Mouse (Mus musculus): ENCODE measurements around the gene Kdsr.

Gene Kdsr

DNA sequence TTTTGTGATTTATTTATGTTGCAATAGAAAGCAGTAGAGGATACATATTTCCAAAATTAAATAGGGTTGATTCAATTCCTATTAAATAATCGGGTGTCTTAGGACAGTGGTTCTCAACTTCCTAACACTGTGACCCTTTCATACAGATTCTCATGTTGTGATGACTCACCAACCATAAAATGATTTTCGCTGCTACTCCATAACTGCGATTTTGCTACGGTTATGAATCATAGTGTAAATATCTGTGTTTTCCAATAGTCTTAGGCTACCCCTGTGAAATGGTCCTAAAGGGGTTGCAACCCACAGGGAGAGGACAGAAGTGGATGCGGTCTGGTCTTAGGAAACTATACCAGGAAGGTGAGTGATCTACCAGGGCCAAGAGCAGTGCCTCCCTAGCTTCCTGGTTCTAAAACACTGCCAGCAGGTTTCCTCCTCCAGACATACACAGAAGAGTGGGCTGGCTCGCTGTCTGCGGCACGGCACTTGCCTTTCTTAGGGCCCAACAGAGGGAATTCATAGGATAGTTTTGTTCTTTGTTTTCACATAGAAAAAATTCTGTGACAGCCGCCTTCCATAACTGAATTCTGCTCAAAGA is 58.9 kb downstream of the Kdsr start:
- peak; percentile 79 for DNase-seq (ENCODE audit: extremely low read depth, insufficient read length, low spot score)

DNA sequence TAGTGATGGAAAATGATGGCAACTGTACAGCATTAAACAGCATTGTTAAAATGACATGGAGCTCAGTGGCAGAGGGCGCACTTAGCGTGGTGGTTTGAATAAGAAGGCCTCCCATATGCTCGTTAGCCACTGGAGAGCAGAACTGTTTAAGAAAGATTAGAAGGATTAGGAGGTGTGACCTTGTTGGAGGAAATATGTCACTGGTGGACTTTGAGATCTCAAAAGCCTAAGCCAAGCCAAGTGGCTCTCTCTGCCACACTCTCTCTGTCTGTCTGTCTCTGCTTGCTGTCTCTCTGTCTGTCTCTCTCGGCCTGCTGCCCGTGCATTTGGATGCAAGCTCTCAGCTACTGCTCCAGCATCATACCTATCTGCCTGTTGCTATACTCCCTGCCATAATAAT is 63.1 kb downstream of the Kdsr start:
- no peak for DNase-seq (ENCODE audit: extremely low read depth, insufficient read length, low spot score)

DNA sequence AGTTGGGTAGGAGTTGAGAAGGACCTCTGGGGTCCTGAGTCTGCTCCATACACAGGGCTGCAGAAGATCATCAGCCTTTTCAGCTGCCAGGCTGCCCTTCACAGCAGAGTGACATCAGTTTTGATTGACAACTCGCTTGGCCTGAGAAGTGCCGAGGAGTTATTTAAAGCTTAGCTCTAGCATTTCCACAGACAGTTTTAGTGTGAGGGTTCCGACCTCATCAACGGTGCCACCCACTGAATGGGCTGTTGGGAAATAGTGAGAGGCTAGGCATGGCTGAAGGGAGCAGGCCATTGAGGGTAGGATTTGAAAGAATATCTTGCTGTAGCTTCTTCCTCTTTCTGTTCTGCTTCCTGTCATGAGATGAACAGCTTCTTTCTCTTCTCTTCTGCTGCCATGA is 63.9 kb downstream of the Kdsr start:
- no peak for DNase-seq (ENCODE audit: extremely low read depth, insufficient read length, low spot score)

DNA sequence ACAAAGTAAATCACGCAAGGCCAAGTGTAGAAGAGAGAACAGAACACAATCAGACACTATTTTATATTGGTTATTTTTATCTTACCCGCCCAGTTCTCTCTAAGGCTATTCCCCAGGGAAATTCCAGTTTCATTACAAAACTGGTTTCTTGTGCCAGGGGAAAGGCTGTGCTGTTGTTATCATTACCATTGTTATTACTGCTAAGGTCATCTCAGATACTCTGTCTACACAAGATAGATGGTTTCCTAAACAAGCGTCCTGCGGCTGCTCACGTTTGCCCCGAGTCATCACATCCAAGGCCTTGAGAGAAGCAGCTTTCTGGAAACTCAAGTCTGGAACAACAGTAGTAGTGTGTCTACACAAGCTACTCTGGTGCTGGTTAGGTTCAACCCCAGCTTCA is 65.2 kb downstream of the Kdsr start:
- no peak for DNase-seq (ENCODE audit: extremely low read depth, insufficient read length, low spot score)

DNA sequence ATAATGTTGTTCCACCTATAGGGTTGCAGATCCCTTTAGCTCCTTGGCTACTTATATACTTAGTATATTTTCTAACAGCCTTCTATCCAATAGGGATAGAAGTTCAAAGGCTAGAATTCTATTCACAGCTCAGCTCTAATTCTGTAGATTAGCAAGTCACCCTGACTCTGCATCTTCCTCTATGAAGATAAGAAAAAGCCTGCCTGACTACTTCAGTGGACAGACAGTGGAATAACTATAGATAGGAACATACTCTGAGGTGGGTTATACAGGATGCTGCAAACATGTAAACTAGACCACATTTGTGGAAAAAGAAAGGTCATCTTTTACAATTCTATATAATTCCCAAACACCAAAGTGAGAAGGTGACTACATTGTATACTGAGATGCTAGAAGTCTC is 66.9 kb downstream of the Kdsr start:
- DNase-seq (ENCODE audit: extremely low read depth, insufficient read length, low spot score): no peak

DNA sequence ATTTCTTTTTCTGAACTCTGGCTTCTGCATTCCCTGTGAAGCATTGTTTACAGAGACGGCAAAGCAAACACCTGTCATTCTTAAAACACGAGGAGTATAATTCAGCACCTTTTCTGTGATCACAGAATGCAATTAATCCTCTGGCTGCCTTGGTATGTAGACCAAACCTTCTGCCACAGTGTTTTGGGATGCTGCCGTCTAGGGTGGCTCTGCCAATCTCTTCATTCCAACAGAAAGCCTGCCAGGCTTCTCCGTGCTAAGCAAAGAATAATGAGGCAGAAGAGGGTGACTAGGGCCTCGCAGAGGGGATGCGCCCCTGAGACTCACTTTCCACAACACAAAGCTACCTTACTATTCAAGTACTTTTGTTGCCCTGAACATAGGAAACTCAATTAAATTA is 68.6 kb downstream of the Kdsr start:
- DNase-seq (ENCODE audit: extremely low read depth, insufficient read length, low spot score): no peak

DNA sequence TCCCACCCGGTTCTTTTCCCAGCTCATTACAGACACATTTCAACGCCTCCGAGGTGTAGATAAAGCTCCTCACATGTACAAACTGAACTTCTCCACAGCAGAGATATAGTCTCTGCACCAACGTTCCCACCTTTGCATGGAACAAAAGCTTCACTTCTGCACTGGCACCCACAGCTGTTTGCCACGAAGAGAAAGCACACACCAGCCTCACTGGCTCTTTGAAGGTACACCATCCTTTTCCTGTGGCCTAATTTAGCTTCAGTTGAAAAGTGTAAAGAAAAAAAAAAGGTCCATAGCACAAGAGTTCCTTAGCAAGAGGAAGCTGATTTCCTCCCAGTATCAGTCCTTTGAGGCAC is 71.4 kb downstream of the Kdsr start:
- no peak for DNase-seq (ENCODE audit: extremely low read depth, insufficient read length, low spot score)

DNA sequence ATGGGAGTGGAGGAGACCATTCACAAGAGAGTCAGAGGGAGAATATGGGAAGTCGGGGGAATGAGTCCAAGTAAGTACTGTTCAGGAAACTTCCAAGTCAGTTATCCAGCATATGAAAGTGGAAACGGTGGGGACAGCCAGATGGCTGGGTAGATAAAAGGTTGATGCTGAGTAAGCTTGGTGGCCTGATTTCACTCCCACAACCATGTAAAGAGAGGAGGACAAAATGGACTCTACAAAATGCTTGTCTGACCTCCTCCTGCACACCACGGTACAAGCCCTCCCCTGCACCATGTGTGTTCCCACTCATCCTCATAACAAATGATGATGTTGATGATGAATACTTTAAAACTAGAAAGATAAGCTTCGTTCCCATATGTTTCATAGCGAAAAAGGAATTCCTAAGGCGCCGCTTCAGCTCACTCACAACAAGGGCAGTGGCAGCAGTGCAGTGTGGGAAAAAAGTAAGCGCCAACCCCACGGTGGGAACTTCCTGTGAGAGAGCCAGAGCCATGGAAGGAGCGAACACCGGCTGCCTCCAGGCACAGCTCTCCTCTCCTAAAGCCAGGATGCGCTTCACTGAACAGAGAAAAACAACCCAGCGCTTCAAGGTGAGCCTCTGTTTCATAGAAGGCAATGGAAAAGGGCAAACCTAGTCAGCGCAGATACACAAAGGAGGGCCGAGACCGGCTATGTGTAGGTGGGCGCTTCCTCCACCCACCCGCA is 71.9 kb downstream of the Kdsr start:
- DNase-seq (ENCODE audit: extremely low read depth, insufficient read length, low spot score): no peak

DNA sequence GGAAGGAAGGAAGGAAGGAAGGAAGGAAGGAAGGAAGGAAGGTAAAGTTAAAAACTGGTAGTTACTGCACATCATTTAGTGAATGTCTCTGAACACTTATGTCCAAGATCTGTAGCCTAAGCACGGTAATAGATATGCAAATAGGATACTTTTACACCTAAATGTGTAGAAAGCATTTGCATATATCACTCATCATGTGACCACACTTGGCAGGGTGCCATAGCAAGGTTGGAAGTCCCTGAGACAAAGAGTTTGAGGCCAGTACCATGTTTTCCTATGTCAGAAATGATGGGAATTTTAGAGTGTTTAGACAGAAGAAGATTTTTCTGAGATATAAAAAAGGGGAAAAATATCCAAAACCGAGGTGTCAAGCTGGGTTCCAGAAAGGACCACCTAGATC is 73.8 kb downstream of the Kdsr start:
- no peak for DNase-seq (ENCODE audit: extremely low read depth, insufficient read length, low spot score)

DNA sequence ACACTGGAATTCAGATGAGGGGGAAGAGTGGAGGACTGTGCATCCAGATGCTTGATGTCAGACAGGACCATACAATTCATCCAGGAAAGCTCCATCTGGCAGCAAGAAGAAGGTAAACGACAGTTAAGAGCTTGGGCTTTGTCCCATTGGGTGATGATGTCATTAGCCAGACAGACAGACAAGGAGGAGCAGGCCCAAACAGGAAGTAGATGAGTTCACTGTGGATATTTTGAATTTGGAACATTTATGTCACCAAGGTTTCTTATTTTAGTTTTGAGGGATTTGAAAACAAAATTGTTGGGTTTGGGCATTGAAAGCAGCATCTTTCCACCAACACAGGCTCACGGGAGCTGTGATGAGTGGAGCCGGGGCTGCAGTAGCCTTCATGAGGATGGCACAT is 75.0 kb downstream of the Kdsr start:
- no peak for DNase-seq (ENCODE audit: extremely low read depth, insufficient read length, low spot score)

DNA sequence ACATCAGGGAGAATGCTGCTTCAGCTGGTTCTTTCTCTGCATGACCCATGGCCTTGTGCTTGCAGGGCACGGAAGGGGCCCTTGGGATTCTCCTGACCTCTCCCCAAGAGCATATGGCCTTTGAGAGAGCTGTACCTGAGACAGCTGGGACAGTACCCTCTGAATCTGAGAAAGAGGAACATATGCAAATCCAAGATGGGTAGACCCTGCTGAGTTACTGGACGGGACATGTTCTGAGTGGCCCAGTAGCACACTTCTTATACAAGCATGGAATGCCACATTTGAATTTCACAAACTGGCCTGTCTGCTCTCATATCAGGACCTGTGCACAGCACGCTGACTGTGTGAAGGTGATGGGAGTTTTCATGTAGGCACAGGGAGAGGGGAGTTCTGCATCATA is 76.7 kb downstream of the Kdsr start:
- DNase-seq (ENCODE audit: extremely low read depth, insufficient read length, low spot score): no peak

DNA sequence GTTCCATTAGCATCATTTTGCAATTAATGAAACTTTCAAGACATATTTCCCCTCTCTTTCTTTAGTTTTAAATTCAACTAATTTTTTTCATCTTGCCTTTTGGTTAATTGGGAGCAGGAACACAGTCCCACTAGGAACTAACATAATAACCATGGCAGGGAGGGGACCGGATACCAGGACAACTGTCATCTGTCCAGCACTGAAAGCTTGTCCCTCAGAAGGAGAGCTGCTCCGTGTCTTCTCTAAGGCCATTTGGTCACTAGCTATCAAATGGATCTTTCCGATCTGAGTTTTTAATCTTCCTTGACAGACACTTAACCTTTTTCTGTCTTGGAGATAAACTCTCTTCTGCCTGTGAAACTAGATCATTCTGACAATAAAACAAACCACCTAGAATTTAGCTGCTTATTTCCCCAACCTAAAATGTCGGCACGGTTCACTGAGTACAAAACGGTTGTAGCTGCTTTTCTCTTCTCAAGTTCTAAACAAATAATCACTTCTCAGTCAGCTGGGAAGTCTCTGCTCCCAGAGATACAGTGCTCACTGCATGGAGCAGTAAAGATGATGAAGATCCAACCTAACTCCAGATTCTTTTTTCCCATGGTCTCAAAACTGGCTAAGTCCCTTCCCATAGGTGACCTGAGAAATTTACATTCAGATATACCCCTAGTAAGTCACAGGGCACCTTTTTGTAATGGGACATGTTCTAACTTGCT is 79.6 kb downstream of the Kdsr start:
- DNase-seq (ENCODE audit: extremely low read depth, insufficient read length, low spot score): no peak

DNA sequence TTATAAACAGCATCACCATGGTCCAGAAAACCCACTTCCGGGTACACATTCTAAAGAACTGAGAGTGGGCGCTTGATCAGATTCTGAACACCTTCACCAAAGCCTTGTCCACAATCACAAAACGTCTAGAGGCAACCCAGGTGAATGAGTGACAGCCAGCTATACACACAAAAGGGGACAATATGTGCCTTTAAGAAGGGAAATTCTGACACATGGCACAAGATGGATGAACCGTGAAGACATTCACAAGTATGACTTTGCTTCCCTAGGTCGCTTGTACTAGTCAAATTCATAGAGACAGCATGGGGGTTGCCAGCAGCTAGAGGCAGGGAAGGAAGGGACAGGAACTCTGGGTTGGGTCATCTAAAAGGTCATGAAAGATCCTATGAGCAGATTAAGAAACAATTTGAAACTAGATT is 81.5 kb downstream of the Kdsr start:
- no peak for DNase-seq (ENCODE audit: extremely low read depth, insufficient read length, low spot score)

Measured in 3134 (cell line).